Mouse (Mus musculus) left cerebral cortex, adult 2 months (tissue): ENCODE results near the gene Gm28043. TPM values are rescaled to one million over a fixed set of nuclear protein-coding genes. Genes with fewer than 3 reads are reported as not detected.

Experiments
- DNase-seq, 2 experiments: peaks; one replicate each; pipeline ENCODE4 v3.0.0; 2021 to 2022; ENCODE audit warnings: low spot score in 2 of 2, mixed read lengths in 1 of 2; ENCODE audit errors: extremely low spot score in 1 of 2
- H3K27ac ChIP-seq: fragments of 200-600 bp; 2 replicates; pipeline ENCODE4 v1.8.1; 2022
- H3K4me3 ChIP-seq: fragments of 200-600 bp; 2 replicates; pipeline ENCODE4 v1.8.1; 2022
- CTCF ChIP-seq: fragments of 200-600 bp; IDR thresholded peaks from 2 replicates; pipeline ENCODE4 v1.8.1; 2022; ENCODE audit warnings: antibody characterized with exemption, mild to moderate bottlenecking, moderate library complexity
- intact Hi-C: fragments of 180-260 bp; cut with DNase I; formaldehyde crosslinking; loops from one replicate; pipeline ENCODE4 v1.15.1; 2025
- total RNA-seq, 2 experiments: library from RNA; stranded (reverse); gene quantifications; 2 replicates each; pipeline ENCODE4 v1.2.3; 2021

Gene Gm28043
- total RNA-seq, 2 experiments from 2014 or later = 4.5 to 4.8 TPM

DNA sequence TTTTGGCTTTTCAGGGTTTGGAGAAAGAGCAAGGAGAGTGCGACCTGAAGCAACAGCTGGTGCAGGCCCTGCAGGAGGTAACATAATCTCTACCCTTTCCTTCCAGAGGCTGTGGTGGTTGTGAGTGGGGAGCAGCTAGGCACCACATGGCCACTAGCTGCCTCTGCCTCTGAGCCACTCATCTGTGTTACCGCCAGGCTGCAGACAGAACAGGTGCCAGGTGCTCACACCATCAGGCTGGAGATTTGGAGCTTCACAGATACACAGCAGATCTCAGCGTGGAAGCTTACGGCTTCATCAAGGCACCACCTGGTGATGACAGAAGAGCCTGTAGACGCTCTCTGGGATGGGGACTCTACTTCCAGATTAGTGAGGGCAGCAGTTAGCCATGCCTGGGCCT lies 14.3 kb downstream of the Gm28043 start:
- no peak overlapping the region for H3K27ac ChIP-seq
- TF ChIP-seq CTCF = no peak
- H3K4me3 ChIP-seq = no peak overlapping the region
- DNase-seq = no peak
- intact Hi-C loops = no loop called here

DNA sequence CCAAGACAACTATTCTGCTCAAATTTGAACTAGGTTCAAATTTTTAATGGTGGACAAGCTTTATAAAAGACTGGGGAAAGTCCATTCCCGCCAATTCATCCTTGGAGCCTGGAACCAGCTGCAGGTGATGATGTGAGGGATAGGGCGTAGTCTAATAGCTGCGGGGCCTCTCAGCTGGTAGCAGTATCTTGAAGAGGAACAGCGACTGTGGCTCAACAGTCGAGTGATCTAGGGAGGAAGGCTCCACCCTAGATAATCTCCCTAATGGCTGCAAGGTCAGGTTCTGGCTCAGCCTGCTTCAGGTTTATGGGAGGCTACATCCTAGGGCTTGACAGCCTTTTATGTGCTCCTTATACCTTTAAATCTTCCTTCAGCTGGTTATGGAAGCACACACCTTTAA lies 14.9 kb downstream of the Gm28043 start:
- no peak overlapping the region for H3K27ac ChIP-seq
- TF ChIP-seq CTCF = no peak
- no peak overlapping the region for H3K4me3 ChIP-seq
- intact Hi-C loops = loop anchor here (10.0 kb wide), 1 partner anchor 255 kb away; no protein-coding TSS in a partner anchor
- DNase-seq = no peak

DNA sequence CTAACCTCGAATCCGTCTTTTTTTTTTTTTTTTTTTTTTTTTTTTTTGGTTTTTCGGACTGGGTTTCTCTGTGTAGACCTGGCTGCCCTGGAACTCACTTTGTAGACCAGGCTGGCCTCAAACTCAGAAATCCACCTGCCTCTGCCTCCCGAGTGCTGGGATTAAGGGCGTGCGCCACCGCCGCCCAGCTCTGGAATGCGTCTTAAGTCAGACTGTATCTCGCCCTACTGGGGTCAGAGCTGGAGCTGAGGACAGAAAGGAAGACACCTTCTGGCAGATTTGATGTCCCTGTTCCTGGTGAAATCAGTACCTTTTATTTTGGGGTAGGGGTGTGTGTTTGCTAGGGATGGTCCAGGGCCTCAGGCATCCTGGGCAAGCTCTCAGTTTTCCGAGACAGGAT lies 17.6 kb downstream of the Gm28043 start:
- intact Hi-C loops = loop anchor here (10.0 kb wide), 1 partner anchor 252 kb away; no protein-coding TSS in a partner anchor
- DNase-seq = no peak
- no peak for TF ChIP-seq CTCF
- no peak overlapping the region for H3K27ac ChIP-seq
- H3K4me3 ChIP-seq = no peak overlapping the region

DNA sequence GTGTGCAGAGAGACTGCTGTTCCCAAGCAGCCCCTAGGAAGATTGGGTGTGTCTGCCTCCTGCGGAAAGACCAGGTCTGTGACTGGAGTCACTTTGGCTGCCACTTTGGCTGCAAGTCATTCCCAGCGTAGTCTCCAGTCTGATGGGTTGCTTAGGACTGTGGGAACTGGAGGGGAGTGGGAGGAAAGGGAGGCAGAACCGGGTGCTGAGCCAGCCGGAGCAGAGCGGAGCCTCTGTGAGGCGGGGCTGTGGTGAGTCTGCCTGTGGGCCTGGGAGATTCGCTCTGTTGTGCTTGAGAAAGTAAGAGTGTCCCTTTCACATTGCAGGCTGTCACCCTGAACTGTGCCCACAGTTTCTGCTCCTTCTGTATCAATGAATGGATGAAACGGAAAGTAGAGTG lies 20.8 kb downstream of the Gm28043 start:
- no peak for DNase-seq
- no peak for TF ChIP-seq CTCF
- intact Hi-C loops = loop anchor here (10.0 kb wide), 1 partner anchor 249 kb away; no protein-coding TSS in a partner anchor
- no peak overlapping the region for H3K4me3 ChIP-seq
- no peak overlapping the region for H3K27ac ChIP-seq

DNA sequence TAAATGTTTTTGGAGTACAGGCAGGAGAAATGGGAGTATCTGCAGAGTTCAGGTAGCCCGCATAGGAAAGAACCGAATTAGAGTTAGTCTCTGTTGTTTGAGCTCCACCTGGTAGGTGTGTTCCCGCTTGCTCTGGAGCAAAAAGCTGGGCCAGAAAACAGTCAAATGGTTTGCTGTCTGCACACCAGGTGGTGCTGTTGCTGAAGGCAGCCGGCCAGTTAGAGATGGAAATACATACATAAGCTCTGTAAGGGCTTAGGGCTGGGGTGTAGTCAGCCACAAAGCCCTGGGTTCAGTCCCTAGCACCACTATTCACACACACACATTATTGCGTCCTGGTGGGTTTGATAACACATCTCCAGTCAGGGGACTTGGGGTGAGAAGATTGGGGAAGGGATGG lies 21.4 kb downstream of the Gm28043 start:
- Histone ChIP-seq H3K27ac (no peak overlapping the region), H3K4me3 (no peak overlapping the region)
- intact Hi-C loops = loop anchor here (10.0 kb wide), 1 partner anchor 249 kb away; no protein-coding TSS in a partner anchor
- peak; percentile 35 to 45 for DNase-seq
- TF ChIP-seq CTCF = peak; percentile 65

DNA sequence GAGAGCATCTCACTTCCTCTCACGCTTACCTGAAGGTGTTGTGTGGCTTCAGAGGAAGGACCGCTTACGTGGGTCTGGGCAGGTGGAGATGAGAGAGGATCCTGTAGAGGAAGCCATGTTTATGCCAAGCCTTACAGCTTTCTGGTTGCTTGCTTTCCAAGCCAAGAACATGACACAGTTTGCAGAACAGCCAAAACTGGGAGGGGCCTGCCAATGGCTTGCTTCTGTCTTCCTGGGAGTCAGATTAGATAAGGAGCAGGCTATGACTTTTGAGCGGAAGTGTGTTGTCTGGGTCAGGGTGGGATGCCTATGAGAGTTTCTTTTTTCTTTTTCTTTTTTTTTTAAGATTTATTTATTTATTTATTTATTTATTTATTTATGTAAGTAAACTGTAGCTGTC lies 22.7 kb downstream of the Gm28043 start:
- no peak for TF ChIP-seq CTCF
- intact Hi-C loops = loop anchor here (10.0 kb wide), 1 partner anchor 247 kb away; no protein-coding TSS in a partner anchor
- no peak for DNase-seq
- Histone ChIP-seq H3K27ac (no peak overlapping the region), H3K4me3 (no peak overlapping the region)

DNA sequence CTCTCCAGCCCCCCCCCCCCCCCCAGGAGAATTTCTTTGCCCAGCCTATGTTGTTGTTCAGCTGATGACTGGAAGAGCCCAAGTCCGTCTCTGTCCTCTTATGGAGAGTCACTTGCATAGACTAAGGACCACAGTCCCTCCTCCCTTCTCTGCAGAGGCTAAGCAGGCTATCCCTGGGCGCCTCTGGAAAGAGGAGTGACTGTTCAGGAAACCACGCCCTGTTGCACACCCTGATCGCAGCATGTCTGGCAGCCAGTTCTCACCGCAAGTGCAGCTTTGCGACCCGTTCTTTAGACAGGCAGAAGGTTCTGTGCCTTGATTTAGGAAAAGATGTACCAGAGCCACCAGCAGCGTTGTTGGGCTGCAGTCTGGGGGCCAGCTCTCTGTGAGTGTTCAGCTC lies 23.2 kb downstream of the Gm28043 start:
- DNase-seq = no peak
- intact Hi-C loops = loop anchor here (10.0 kb wide), 1 partner anchor 247 kb away; no protein-coding TSS in a partner anchor
- TF ChIP-seq CTCF = no peak
- Histone ChIP-seq H3K4me3 (no peak overlapping the region), H3K27ac (no peak overlapping the region)

DNA sequence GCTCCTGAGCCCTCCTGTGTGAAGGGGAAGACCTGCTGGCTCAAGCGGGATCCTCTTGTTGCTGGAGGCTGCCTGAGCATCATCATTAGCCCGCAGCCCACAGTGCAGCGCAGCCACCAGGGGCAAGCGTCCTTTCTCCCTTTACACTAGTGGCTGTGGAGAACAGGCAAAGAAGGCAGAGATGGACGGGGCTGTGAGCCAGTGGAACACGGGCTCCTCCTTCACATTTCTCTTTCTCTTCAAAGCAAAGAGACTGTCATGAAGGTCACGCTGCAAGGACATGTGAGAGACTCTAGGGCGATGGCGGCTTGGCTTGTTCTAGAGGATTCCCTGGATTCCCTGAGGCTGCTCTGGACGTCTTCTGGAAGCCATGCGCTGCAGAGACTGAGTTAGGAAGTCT lies 26.3 kb downstream of the Gm28043 start:
- DNase-seq = no peak
- Histone ChIP-seq H3K4me3 (no peak overlapping the region), H3K27ac (no peak overlapping the region)
- TF ChIP-seq CTCF = no peak
- intact Hi-C loops = no loop called here

DNA sequence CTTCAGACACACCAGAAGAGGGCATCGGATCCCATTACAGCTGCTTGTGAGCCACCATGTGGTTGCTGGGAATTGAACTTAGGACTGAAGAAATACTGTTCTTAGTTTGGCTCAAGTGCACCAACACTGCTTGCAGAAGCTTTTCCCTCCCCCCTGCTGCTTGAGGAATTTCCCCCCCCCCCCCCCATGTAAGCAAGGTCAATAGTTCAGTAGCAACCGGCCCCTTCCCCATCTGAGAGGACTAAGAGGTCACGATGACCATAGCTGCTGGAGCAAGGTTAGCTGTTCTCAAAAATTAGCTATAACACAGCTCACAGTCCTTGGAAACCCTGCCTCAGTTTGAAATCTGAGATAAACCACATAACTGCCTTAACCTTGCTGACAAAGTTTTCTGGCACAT lies 27.5 kb downstream of the Gm28043 start:
- intact Hi-C loops = no loop called here
- Histone ChIP-seq H3K4me3 (no peak overlapping the region), H3K27ac (no peak overlapping the region)
- DNase-seq = no peak
- TF ChIP-seq CTCF = no peak

DNA sequence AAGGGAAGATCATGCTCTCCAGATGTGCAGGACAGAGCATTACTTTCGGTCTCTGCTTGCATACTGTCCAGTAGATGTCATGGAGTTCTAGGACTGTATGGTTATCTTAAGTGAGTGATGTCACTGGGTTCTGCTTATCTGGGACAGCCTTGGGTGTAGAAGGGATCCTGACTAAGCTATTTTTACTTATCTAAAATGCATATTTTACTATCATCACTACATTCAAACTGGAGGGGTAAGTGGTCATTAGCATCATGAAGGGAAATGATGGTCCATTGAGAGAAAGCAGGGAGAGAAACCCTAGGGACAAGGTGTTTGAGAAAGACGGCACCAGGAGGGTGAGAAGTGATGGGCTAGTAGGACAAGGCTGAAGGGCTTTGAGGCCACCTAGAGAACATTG lies 43.6 kb downstream of the Gm28043 start:
- no peak for TF ChIP-seq CTCF
- no peak for DNase-seq
- no peak overlapping the region for H3K27ac ChIP-seq
- intact Hi-C loops = no loop called here
- no peak overlapping the region for H3K4me3 ChIP-seq

DNA sequence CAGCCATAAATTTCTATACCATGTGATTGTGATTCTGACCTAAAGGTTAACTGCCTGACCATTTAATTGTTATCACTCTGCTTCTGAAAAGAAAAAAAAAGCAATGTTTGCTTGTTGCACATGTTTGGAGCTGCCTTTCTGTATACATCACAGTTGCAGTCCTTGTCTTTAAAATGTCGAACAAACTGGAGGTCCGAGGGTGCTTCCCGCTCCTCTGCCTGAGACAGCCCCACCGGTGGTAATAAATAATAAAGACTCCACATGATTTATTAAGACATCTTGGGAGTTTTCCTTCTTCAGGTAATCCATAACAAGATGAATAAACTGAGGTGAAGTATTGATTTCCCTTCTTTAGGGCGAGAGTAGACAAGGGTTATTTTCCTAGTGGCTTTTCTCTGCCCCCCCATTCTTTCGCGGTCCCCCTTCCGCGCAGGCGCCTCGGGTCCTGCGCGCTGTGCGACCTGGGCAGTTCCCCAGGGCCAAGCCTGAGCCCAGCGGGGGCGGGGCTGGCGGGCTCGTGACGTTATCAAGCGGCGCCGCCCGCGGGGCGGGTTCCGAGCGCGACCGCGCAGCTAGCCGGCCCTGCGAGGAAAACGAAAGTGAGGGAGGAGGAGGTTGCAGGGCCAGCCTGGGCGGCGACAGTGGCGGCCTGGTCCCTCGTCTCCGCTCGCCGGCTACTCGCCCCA lies 45.5 kb downstream of the Gm28043 start, which contains the start of gene Cmtr1:
Cmtr1 (plus strand) TSS at position 520 of the 686 bp plus-strand sequence.
- Histone ChIP-seq H3K27ac (peak within 1 kb of the TSS; percentile 87), H3K4me3 (peak within 1 kb of the TSS; percentile 97)
- intact Hi-C loops = loop anchor here (2.0 kb wide), 1 partner anchor 45 kb away; the partner anchor contains the start of genes Gm28043 and Rnf8
- no peak; the same call in 1 of the 2 replicates for TF ChIP-seq CTCF
- DNase-seq = peak; percentile 96 to 97

DNA sequence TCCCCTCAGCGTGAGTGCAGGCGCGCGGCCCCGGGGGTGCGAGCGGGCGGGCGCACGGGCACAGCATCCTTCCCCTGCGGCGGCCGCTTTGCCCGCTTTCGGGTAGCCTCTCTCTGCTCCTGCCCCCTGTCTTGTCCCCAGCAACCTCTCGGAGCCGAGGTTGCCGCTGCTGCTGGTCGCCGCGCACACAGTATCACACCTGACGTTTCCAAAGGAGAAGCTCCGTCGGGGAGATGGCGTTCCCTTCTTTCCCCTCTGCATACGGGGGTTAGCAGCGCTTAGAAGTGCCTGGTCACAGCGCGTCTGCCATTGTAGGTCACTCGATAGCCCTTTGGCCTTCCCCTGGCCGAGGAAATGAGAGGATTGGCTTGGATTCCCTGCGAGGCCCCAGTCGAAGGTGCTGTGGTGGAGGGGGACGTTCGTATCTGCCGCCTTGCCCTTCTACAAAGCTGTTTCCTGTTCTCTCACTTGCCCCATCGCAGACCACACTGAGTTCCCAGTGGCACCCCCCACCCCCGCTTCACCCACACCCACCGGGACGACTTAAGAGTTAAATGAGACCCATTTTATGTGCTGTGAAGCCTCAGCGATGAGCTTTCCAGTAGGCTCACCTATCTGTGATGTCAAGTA lies 46.2 kb downstream of the Gm28043 start:
- Histone ChIP-seq H3K4me3 (peak overlapping the region; percentile 97), H3K27ac (peak overlapping the region; percentile 87)
- TF ChIP-seq CTCF = no peak
- DNase-seq = no peak
- intact Hi-C loops = loop anchor here (2.0 kb wide), 1 partner anchor 46 kb away; the partner anchor contains the start of genes Gm28043 and Rnf8
